Mouse (Mus musculus) embryonic facial prominence, embryonic 15.5 days (tissue): ENCODE measurements around the gene Vmn1r18. TPM values are rescaled to one million over a fixed set of nuclear protein-coding genes. Genes with fewer than 3 reads are reported as not detected.
"Not testable (repeated sequence)": the region's sequence is repeated elsewhere in the genome, so short reads cannot be mapped to it uniquely, and the experiment has no call there.

Experiments used
- ATAC-seq: fragments of 200-750 bp; cut with Nextera tagmentation; 2 replicates; pipeline ENCODE4 v1.8.0; 2017; ENCODE audit warnings: low read depth, moderate TSS enrichment; ENCODE audit not compliant: insufficient number of reproducible peaks, low FRiP score, low TSS enrichment
- H3K27ac ChIP-seq: fragments of 300-500 bp; sonication (generic); replicated peaks from 2 replicates; pipeline ENCODE4 v1.5.1; 2015; ENCODE audit warnings: mild to moderate bottlenecking, inconsistent platforms
- H3K27me3 ChIP-seq: fragments of 300-500 bp; sonication (generic); 2 replicates; pipeline ENCODE4 v1.6.1; 2015; ENCODE audit warnings: inconsistent platforms
- H3K36me3 ChIP-seq: fragments of 300-500 bp; sonication (generic); 2 replicates; pipeline ENCODE4 v1.6.1; 2015; ENCODE audit warnings: mild to moderate bottlenecking, inconsistent platforms
- H3K4me1 ChIP-seq: fragments of 300-500 bp; sonication (generic); 2 replicates; pipeline ENCODE4 v1.6.1; 2015; ENCODE audit warnings: inconsistent platforms
- H3K4me2 ChIP-seq: fragments of 300-500 bp; sonication (generic); replicated peaks from 2 replicates; pipeline ENCODE4 v1.6.1; 2015; ENCODE audit warnings: mild to moderate bottlenecking, inconsistent platforms
- H3K4me3 ChIP-seq: fragments of 300-500 bp; sonication (generic); replicated peaks from 2 replicates; pipeline ENCODE4 v1.5.1; 2015; ENCODE audit warnings: mild to moderate bottlenecking, inconsistent platforms
- H3K9ac ChIP-seq: fragments of 300-500 bp; sonication (generic); 2 replicates; pipeline ENCODE4 v1.6.1; 2015; ENCODE audit warnings: inconsistent platforms
- H3K9me3 ChIP-seq: fragments of 300-500 bp; sonication (generic); replicated peaks from 2 replicates; pipeline ENCODE4 v1.6.1; 2016; ENCODE audit warnings: inconsistent platforms
- WGBS: fragments of 180-500 bp; shearing (Covaris S2); methylation state at CpG from one replicate; pipeline ENCODE4 v1.1.7; 2015; 5-methylcytosine and 5-hydroxymethylcytosine counted together
- polyA plus RNA-seq: library from polyadenylated mRNA; unstranded; fragments of >200 nt; fragmentation: Nextera tagmentation; extraction: Ambion mirVana; gene quantifications from 2 replicates; pipeline ENCODE4 v1.2.1, GENCODE M21; 2015

Gene Vmn1r18
- not detected in 2 replicates for polyA plus RNA-seq

DNA sequence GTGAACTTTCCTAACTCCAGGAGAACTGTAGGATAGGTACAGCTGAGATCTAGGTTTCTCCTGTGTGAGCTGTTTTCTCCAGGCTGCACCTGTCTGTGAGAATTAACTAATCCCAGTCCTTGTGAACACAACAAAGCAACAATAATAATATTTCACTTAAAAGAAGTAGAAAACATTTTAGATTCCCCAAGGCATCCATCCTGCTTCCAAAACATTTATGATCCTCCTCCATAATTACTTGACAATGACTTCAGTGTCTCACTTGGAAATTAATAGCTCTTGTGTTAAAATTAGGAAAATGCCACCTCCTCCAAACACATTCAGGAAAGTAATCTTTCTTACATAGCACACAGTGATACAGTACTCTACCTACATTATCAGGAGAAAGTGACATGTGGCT is at the start of gene Vmn1r18:
TSS of gene Vmn1r18 (minus strand) at position 101 of the 400 bp plus-strand sequence.
- Histone ChIP-seq H3K4me3 (no peak within 1 kb of the TSS), H3K36me3 (no peaks in the 10 kb centered on the region), H3K27ac (no peak within 1 kb of the TSS), H3K4me2 (no peak within 1 kb of the TSS), H3K27me3 (no peaks in the 10 kb centered on the region), H3K9ac (no peak within 1 kb of the TSS), H3K9me3 (no peaks in the 10 kb centered on the region), H3K4me1 (no peaks in the 10 kb centered on the region)
- no peak for ATAC-seq

DNA sequence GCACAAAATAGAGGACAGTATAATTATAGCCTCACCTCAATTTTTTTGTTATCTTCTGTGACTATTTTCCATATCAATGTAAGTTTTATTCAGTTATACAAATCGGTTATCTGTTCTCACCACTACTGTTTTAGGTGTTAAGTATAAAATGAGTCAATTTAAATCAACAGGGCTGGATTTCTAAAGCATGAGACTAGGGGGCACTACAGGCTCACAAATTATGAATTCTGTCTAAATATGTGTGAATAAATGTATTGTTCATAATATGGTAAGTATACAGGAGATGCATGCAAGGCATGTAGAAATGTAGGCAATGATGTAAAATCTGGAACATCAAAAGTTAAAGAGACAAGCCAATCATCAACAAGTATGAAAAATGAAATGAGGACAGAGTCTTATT is 35.6 kb upstream of the Vmn1r18 start:
- Histone ChIP-seq H3K36me3 (no peaks in the 10 kb centered on the region), H3K27ac (no peak overlapping the region), H3K4me1 (no peaks in the 10 kb centered on the region), H3K27me3 (no peaks in the 10 kb centered on the region), H3K4me3 (no peak overlapping the region), H3K9ac (no peak overlapping the region), H3K4me2 (no peak overlapping the region), H3K9me3 (no peaks in the 10 kb centered on the region)
- 80% methylated on average over 1 of the region's 1 CpGs for WGBS
- no peak for ATAC-seq

DNA sequence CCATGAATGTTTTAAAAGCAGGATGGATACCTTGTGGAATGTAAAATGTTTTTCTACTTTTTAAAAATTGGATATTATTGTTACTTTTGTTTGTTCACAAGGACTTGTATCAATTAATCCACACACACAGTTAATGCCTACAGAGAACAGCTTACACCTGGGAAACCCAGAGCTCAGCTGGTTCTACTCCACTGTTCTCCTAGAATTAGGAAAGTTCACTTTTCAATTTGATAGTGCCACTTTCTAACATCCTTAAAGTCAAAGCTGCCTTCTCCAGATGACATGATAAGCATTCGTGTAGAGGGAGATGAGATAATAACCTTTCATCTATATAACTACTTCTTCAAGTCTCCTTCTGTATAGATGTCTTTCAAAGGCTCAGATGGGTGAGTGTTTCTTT is 33.0 kb upstream of the Vmn1r18 start, which contains the start of gene Vmn1r20:
TSS of gene Vmn1r20 (plus strand) at position 301 of the 400 bp plus-strand sequence.
- H3K27ac ChIP-seq, result no peak within 1 kb of the TSS
- no peak within 1 kb of the TSS for H3K4me2 ChIP-seq
- H3K9ac ChIP-seq, result no peak within 1 kb of the TSS
- no peaks in the 10 kb centered on the region for H3K36me3 ChIP-seq
- no peaks in the 10 kb centered on the region for H3K27me3 ChIP-seq
- H3K4me1 ChIP-seq, result no peaks in the 10 kb centered on the region
- no peaks in the 10 kb centered on the region for H3K9me3 ChIP-seq
- 50% methylated on average over 1 of the region's 1 CpGs for WGBS
- no peak for ATAC-seq
- H3K4me3 ChIP-seq, result no peak within 1 kb of the TSS

DNA sequence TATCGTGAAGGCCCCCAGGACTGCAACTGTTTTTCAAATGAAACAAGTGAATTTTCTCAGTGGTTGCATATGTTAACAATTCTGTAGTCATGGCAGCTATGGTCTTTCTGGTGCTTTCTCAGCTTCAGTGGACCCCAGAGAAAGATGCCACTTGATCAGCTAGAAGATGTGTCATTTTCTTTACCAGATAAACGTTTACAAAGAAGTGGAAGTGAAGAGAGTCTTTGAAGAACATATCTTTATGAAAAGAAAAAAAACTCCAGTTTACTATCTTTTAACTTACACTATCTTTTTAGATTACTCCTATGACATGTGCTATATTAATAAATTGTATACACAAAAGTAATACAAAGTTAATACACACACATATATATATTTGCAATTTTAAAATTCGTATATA is 7.9 kb upstream of the Vmn1r18 start, which contains the start of gene Vmn1r19:
TSS of gene Vmn1r19 (plus strand) at position 301 of the 400 bp plus-strand sequence.
- not testable (repeated sequence) for H3K4me3 ChIP-seq, ATAC-seq, H3K27ac ChIP-seq, H3K9me3 ChIP-seq, H3K27me3 ChIP-seq, H3K36me3 ChIP-seq, H3K9ac ChIP-seq, H3K4me2 ChIP-seq, H3K4me1 ChIP-seq
- WGBS, result 63% methylated on average over 3 of the region's 3 CpGs

DNA sequence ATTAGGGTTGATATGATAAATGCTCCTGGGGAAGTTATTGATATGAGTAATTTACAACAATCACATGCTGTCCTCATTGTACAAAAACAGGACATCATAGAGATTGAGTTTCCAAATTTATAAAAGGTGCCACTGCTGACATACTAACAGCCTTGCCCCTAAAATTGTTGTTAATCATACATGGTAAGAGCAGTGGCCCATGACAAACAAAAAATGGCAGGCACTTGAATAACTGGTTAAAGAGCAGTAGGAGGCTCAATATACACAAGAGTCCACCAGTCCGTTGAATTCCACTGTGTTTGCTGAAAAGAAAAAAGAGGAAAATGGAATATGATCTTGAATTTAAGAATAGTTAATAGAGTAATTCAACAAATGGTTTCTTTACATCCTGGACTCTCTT is 28.1 kb downstream of the Vmn1r18 start:
- no peak overlapping the region for H3K27ac ChIP-seq
- no peaks in the 10 kb centered on the region for H3K9me3 ChIP-seq
- H3K36me3 ChIP-seq, result no peaks in the 10 kb centered on the region
- WGBS, result 86% methylated on average over 1 of the region's 1 CpGs
- H3K4me3 ChIP-seq, result no peak overlapping the region
- H3K4me1 ChIP-seq, result no peaks in the 10 kb centered on the region
- H3K9ac ChIP-seq, result no peak overlapping the region
- no peak for ATAC-seq
- H3K27me3 ChIP-seq, result no peaks in the 10 kb centered on the region
- H3K4me2 ChIP-seq, result no peak overlapping the region

DNA sequence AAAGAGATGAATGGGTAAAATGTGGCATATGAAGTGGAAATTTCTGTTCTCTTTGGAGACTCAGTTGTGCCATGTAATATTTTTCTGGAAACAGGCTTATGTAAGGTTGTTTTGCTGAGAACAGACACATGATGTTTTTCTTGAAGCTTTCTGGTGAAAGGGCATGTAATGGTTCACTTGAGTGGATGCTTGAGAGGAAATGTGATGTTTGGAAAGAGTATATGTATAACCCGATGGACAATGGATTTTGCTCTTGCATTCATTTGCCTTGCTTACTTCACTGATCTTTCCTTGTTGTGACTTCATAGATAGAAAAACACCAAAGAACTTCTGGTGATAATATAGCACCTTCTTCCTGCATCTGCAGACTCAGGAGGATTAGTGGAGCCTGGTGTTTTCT is 29.7 kb downstream of the Vmn1r18 start:
- 90% methylated on average over 1 of the region's 1 CpGs for WGBS
- H3K9me3 ChIP-seq, H3K4me1 ChIP-seq, H3K4me2 ChIP-seq, H3K36me3 ChIP-seq, H3K27me3 ChIP-seq, H3K9ac ChIP-seq, H3K4me3 ChIP-seq, H3K27ac ChIP-seq, ATAC-seq: not testable (repeated sequence)

DNA sequence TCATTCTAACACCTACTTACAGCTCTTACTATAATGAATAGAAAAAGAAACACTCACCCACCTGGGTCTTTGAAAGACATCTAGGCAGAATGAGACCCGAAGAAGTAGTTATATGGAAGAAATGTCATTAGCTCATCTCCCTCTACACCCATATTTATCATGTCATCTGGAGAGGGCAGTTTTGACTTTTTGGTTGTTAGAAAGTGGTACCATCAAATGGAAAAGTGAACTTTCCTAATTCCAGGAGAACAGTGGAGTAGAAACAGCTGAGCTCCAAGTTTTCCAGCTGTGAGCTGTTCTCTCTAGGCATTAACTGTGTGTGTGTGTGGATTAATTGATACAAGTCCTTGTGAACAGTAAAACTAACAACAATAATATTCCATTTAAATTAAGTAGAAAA is 32.0 kb downstream of the Vmn1r18 start, which contains the start of gene Vmn1r17:
TSS of gene Vmn1r17 (minus strand) at position 101 of the 400 bp plus-strand sequence.
- 88% methylated on average over 1 of the region's 1 CpGs for WGBS
- H3K9ac ChIP-seq, result no peak within 1 kb of the TSS
- no peaks in the 10 kb centered on the region for H3K4me1 ChIP-seq
- no peak within 1 kb of the TSS for H3K4me2 ChIP-seq
- no peak within 1 kb of the TSS for H3K4me3 ChIP-seq
- H3K27ac ChIP-seq, result no peak within 1 kb of the TSS
- H3K9me3 ChIP-seq, result no peaks in the 10 kb centered on the region
- H3K27me3 ChIP-seq, result no peaks in the 10 kb centered on the region
- H3K36me3 ChIP-seq, result no peaks in the 10 kb centered on the region
- no peak for ATAC-seq

DNA sequence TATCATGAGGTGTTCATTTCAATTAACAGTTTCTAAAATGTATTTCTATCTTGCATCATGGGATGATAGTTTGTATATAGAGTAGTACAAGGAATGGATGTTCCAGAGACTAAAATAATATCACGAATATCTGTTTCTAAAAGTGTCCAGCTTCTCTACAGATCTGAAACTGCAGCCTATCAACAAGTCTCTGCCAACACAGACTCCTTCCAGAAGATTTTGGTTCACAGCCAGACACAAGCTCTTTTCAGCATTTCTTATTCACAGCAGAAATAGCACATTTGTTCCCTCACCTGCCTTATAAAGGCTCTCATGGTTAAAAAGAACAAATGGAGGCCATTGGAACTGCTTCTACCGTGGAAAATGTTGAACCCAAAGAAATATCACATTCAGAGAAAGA is 38.7 kb downstream of the Vmn1r18 start:
- WGBS, result 72% methylated on average over 2 of the region's 2 CpGs
- H3K4me1 ChIP-seq, result no peaks in the 10 kb centered on the region
- no peak overlapping the region for H3K9ac ChIP-seq
- no peaks in the 10 kb centered on the region for H3K36me3 ChIP-seq
- H3K27me3 ChIP-seq, result no peaks in the 10 kb centered on the region
- no peaks in the 10 kb centered on the region for H3K9me3 ChIP-seq
- no peak overlapping the region for H3K4me3 ChIP-seq
- no peak for ATAC-seq
- no peak overlapping the region for H3K4me2 ChIP-seq
- H3K27ac ChIP-seq, result no peak overlapping the region

DNA sequence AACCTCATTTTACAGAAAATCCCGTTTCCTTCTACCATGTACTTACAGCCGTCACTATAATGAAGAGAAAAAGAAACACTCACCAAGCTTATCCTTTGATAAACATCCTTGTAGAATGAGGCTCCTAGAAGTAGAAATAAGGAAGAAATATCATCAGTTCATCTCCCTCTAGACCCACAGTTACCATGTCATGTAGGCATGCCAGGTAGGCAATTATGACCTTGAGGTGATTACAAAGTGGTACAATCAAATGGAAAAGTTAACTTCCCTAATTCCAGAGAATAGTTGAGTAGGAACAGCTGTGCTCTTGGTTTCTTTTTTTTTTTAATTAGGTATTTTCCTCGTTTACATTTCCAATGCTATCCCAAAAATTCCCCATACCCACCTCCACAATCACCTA is 66.2 kb downstream of the Vmn1r18 start, which contains the start of gene Vmn1r16:
TSS of gene Vmn1r16 (minus strand) at position 101 of the 400 bp plus-strand sequence.
- Histone ChIP-seq H3K4me1 (no peaks in the 10 kb centered on the region), H3K9ac (no peak within 1 kb of the TSS), H3K4me3 (no peak within 1 kb of the TSS), H3K27ac (no peak within 1 kb of the TSS), H3K9me3 (no peaks in the 10 kb centered on the region), H3K36me3 (no peaks in the 10 kb centered on the region), H3K27me3 (no peaks in the 10 kb centered on the region), H3K4me2 (no peak within 1 kb of the TSS)
- WGBS, result 65% methylated on average over 3 of the region's 3 CpGs
- no peak for ATAC-seq

Other genes starting within 250 kb of the Vmn1r18 start
- gene Vmn1r12, start 238.9 kb downstream of the Vmn1r18 start, polyA plus RNA-seq, result not detected in 2 replicates
- gene Vmn1r13, start 192.5 kb downstream of the Vmn1r18 start, polyA plus RNA-seq, result not detected in 2 replicates
- gene Vmn1r14, start 164.1 kb downstream of the Vmn1r18 start, polyA plus RNA-seq, result 0.12 TPM in 1 of 2 replicates, not detected in the other
- not detected in 2 replicates for gene Vmn1r15, start 137.8 kb downstream of the Vmn1r18 start, polyA plus RNA-seq
- not detected in 2 replicates for gene Vmn1r16, start 66.3 kb downstream of the Vmn1r18 start, polyA plus RNA-seq
- not detected in 2 replicates for gene Vmn1r17, start 32.1 kb downstream of the Vmn1r18 start, polyA plus RNA-seq
- not detected in 2 replicates for gene Vmn1r19, start 8.0 kb upstream of the Vmn1r18 start, polyA plus RNA-seq
- 0.20 TPM in 1 of 2 replicates, not detected in the other for gene Vmn1r20, start 33.1 kb upstream of the Vmn1r18 start, polyA plus RNA-seq
- 3.6 and 5.0 TPM in 2 replicates for gene Ppm1k, start 139.7 kb upstream of the Vmn1r18 start, polyA plus RNA-seq
- gene Herc6, start 185.2 kb upstream of the Vmn1r18 start, polyA plus RNA-seq, result 2.3 and 2.5 TPM in 2 replicates